Comparison of ENCODE assay signal across 13 mouse cellular contexts in genomic region chr4:135661994-135662393, GRCm38 (mm10).
"Had no signal": no experiment of that assay in that cellular context is flagged by ENCODE, and none has a peak within 500 bp of the region (broad histone marks: within the 10 kb centered on the region; RNA-seq: fewer than 3 reads in every experiment).

No protein-coding gene starts in this region.

- DNase-seq: kidney, adult 2 months; kidney, postnatal 36 days; lung, adult 2 months; lung, postnatal 36 days; midbrain, embryonic 14.5 days; right cerebral cortex, postnatal 4 days had no signal

- H3K4me3 ChIP-seq: layer of hippocampus, adult 2 months; left cerebral cortex, adult 2 months; limb, embryonic 10.5 days; liver, embryonic 15.5 days; midbrain, embryonic 10.5 days had no signal

- H3K9ac ChIP-seq: liver, embryonic 15.5 days had no signal

- H3K4me1 ChIP-seq: midbrain, embryonic 10.5 days had no signal

- H3K36me3 ChIP-seq: limb, embryonic 10.5 days; liver, embryonic 15.5 days; midbrain, embryonic 10.5 days had no signal

- H3K4me2 ChIP-seq: liver, embryonic 11.5 days; liver, embryonic 15.5 days had no signal

- H3K9me3 ChIP-seq: limb, embryonic 10.5 days; liver, embryonic 15.5 days; midbrain, embryonic 10.5 days had no signal

- H3K27ac ChIP-seq: kidney, postnatal 0 days; layer of hippocampus, adult 2 months; left cerebral cortex, adult 2 months; liver, embryonic 15.5 days had no signal
